Mouse (Mus musculus) MEL (cell line): ENCODE data around the gene Gpatch2l. TPM values are rescaled to one million over a fixed set of nuclear protein-coding genes. Genes with fewer than 3 reads are reported as not detected.

Source experiments
- DNase-seq: peaks from one replicate; pipeline ENCODE4 v3.0.0; 2011; ENCODE audit warnings: low read depth, low spot score
- H3K27ac ChIP-seq: 2 replicates; pipeline ENCODE4 v1.5.1; 2012; ENCODE audit warnings: low read depth, mild to moderate bottlenecking, control low read depth, low read length, moderate library complexity; ENCODE audit not compliant: control insufficient read depth
- H3K27me3 ChIP-seq, 2 experiments: fragments of 150-350 bp in 1 of 2; sonication (generic) in 1 of 2; 2 replicates each; pipeline ENCODE4 v1.6.1; 2012; ENCODE audit warnings: low read length in 2 of 2, mild to moderate bottlenecking in 2 of 2, improper control_type of control experiment in 1 of 2, moderate library complexity in 1 of 2; ENCODE audit not compliant: insufficient read depth in 2 of 2, control insufficient read depth in 1 of 2
- H3K36me3 ChIP-seq, 2 experiments: 2 replicates each; pipeline ENCODE4 v1.6.1; 2012 to 2014; ENCODE audit warnings: low read length in 2 of 2, improper control_type of control experiment in 1 of 2, inconsistent platforms in 1 of 2, mild to moderate bottlenecking in 1 of 2; ENCODE audit not compliant: insufficient read depth in 2 of 2, control insufficient read depth in 1 of 2
- H3K4me1 ChIP-seq, 2 experiments: fragments of 150-350 bp in 1 of 2; sonication (generic) in 1 of 2; 2 replicates each; pipeline ENCODE4 v1.6.1; 2012; ENCODE audit warnings: low read length in 2 of 2, improper control_type of control experiment in 1 of 2, mild to moderate bottlenecking in 1 of 2; ENCODE audit not compliant: insufficient read depth in 2 of 2, control insufficient read depth in 1 of 2
- H3K4me3 ChIP-seq, 2 experiments: fragments of 150-350 bp in 1 of 2; sonication (generic) in 1 of 2; 2 replicates each; pipeline ENCODE4 v1.5.1; 2012; ENCODE audit warnings: low read depth in 2 of 2, low read length in 2 of 2, mild to moderate bottlenecking in 2 of 2, moderate library complexity in 2 of 2, control low read depth in 1 of 2, improper control_type of control experiment in 1 of 2; ENCODE audit not compliant: control insufficient read depth in 1 of 2, insufficient read depth in 1 of 2
- H3K79me2 ChIP-seq: 2 replicates; pipeline ENCODE4 v1.6.1; 2012; ENCODE audit warnings: mild to moderate bottlenecking, low read length, moderate library complexity; ENCODE audit not compliant: control insufficient read depth, poor library complexity, insufficient read depth
- H3K9ac ChIP-seq: 2 replicates; pipeline ENCODE4 v1.6.1; 2012; ENCODE audit warnings: low read depth, mild to moderate bottlenecking, control low read depth, low read length, moderate library complexity; ENCODE audit not compliant: control insufficient read depth, poor library complexity, severe bottlenecking
- H3K9me3 ChIP-seq: fragments of 150-350 bp; sonication (generic); replicated peaks from 2 replicates; pipeline ENCODE4 v1.6.1; 2012; ENCODE audit warnings: mild to moderate bottlenecking, low read length, improper control_type of control experiment, moderate library complexity; ENCODE audit not compliant: insufficient read depth
- CTCF ChIP-seq, 3 experiments: IDR thresholded peaks in 2 of 3; conservative IDR thresholded peaks in 1 of 3; 2 replicates each; pipeline ENCODE4 v1.5.1; 2011 to 2012; ENCODE audit warnings: low read length in 3 of 3, low read depth in 2 of 3, mild to moderate bottlenecking in 2 of 3, improper control_type of control experiment in 1 of 3, inconsistent platforms in 1 of 3, mixed read lengths in 1 of 3, moderate library complexity in 1 of 3; ENCODE audit not compliant: control insufficient read depth in 1 of 3, insufficient read depth in 1 of 3, poor library complexity in 1 of 3, severe bottlenecking in 1 of 3
- ELF1 ChIP-seq: IDR thresholded peaks from 2 replicates; pipeline ENCODE4 v1.6.1; 2014; ENCODE audit warnings: low read depth, mild to moderate bottlenecking, inconsistent platforms, low read length, improper control_type of control experiment, moderate library complexity
- EP300 ChIP-seq, 2 experiments: IDR thresholded peaks; 2 replicates each; pipeline ENCODE4 v1.6.1; 2011; ENCODE audit warnings: improper control_type of control experiment in 2 of 2, low read length in 2 of 2, low read depth in 1 of 2, mild to moderate bottlenecking in 1 of 2
- GATA1 ChIP-seq: IDR thresholded peaks from 2 replicates; pipeline ENCODE4 v1.6.1; 2011; ENCODE audit warnings: low read depth, low read length, improper control_type of control experiment
- HCFC1 ChIP-seq: IDR thresholded peaks from 2 replicates; pipeline ENCODE4 v1.6.1; 2012; ENCODE audit warnings: low read depth, mild to moderate bottlenecking, inconsistent platforms, low read length, improper control_type of control experiment, moderate library complexity
- KAT2A ChIP-seq: conservative IDR thresholded peaks from 2 replicates; pipeline ENCODE4 v1.6.1; 2012; ENCODE audit warnings: low read depth, low read length, improper control_type of control experiment, inconsistent platforms
- MAFK ChIP-seq: IDR thresholded peaks from 2 replicates; pipeline ENCODE4 v1.6.1; 2011; ENCODE audit warnings: low read depth, mild to moderate bottlenecking, low read length, improper control_type of control experiment, borderline replicate concordance
- NELFE ChIP-seq: IDR thresholded peaks from 2 replicates; pipeline ENCODE4 v1.6.1; 2011; ENCODE audit warnings: low read depth, low read length, improper control_type of control experiment
- NRF1 ChIP-seq: IDR thresholded peaks from 2 replicates; pipeline ENCODE4 v1.6.1; 2014; ENCODE audit warnings: low read depth, mild to moderate bottlenecking, inconsistent platforms, low read length, improper control_type of control experiment, moderate library complexity; ENCODE audit not compliant: poor library complexity, insufficient read depth, severe bottlenecking
- SMC3 ChIP-seq: IDR thresholded peaks from 2 replicates; pipeline ENCODE4 v1.6.1; 2011; ENCODE audit warnings: low read depth, low read length, improper control_type of control experiment
- TCF12 ChIP-seq: IDR thresholded peaks from 2 replicates; pipeline ENCODE4 v1.6.1; 2014; ENCODE audit warnings: low read depth, mild to moderate bottlenecking, inconsistent platforms, low read length, improper control_type of control experiment, moderate library complexity
- polyA plus RNA-seq, 2 experiments: library from polyadenylated mRNA; stranded (reverse) in 1 of 2; unstranded in 1 of 2; fragments of >175 nt in 1 of 2; fragments of >200 nt in 1 of 2; gene quantifications; 2 replicates each; pipeline versions ENCODE4 v1.2.1 to v1.2.4; 2012; ENCODE audit warnings: low replicate concordance in 2 of 2, low read depth in 1 of 2; ENCODE audit not compliant: insufficient read length in 2 of 2, insufficient read depth in 1 of 2, missing spikeins in 1 of 2
- total RNA-seq: library from RNA; depleted of rRNA; stranded (reverse); fragments of 300-350 nt; gene quantifications from 2 replicates; pipeline ENCODE4 v1.2.3, GENCODE M21; 2012

Gene Gpatch2l
- total and polyA plus RNA-seq, 3 experiments = 15.5 to 50.5 (median 18.6) TPM

DNA sequence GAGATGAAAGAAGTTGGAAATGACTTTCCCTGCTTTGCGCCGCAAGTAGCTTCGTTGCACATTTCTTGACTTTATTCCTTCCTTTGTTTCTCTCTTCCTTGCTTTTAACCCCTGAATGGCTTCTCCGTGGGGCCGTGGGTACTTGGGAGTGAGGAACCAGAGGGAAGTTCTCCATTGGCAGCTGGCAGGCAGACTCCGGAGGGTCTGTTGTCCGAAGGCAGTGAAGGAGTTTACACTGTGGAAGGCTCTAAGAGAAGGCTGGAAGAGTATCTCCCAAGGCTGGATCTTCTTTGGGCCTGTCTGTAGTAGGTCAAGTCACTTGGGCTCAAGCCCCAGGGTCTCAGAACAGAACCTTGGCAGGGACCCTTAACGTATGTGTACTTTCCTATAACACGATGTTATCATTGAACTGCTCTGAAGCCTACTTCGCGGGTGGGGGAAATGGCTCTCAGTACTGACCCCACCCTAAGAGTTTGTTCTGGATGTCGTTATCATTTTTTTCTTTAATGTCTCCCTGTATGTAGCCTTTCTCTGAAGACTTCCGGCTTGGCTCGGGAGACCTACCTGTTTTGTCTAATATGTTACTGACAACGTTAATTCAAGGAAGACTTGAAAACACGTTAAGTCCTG is 20.5 kb upstream of the Gpatch2l start:
- no peak for DNase-seq
- Histone ChIP-seq H3K27me3 (no peaks in the 10 kb centered on the region), H3K9me3 (no peaks in the 10 kb centered on the region), H3K9ac (no peak overlapping the region), H3K36me3 (no peaks in the 10 kb centered on the region), H3K4me1 (no peaks in the 10 kb centered on the region), H3K79me2 (no peaks in the 10 kb centered on the region), H3K27ac (no peak overlapping the region), H3K4me3 (no peak overlapping the region)
- TF ChIP-seq EP300 (IDR thresholded peaks at IDR 0.05; ENCODE audit: low read depth in 1 of 2, low read length in 2 of 2) = no peak
- TF ChIP-seq TCF12 = no peak
- no peak for TF ChIP-seq NRF1

DNA sequence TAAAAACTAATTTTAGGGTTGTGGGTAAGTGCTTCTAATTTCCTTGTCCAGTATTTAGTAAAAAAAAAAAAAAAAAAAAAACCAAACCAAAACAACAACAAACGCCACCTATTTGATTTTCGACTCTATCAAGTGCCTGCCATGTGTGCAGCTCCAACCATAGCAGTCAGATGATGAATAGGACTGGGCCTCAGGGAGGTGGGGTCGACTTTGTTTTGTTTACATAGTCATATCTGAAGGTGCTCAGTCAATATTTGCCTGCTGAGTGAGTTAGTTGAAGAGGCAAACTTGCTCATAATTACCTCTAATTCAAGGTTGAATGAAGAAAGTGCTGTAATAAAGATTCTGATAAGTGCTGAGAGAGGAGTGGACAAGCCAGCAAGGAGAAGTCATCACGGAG is 7.4 kb upstream of the Gpatch2l start:
- TF ChIP-seq ELF1 = no peak
- TF ChIP-seq TCF12 = no peak
- no peak for TF ChIP-seq GATA1
- no peak for TF ChIP-seq EP300 (IDR thresholded peaks at IDR 0.05; ENCODE audit: low read depth in 1 of 2, low read length in 2 of 2)
- TF ChIP-seq SMC3 = no peak
- no peak for TF ChIP-seq CTCF (IDR thresholded peaks at IDR 0.05 in 2 of 3, conservative IDR thresholded peaks at IDR 0.05 in 1 of 3; ENCODE audit: control insufficient read depth in 1 of 3, insufficient read depth in 1 of 3, low read depth in 2 of 3, low read length in 3 of 3, poor library complexity in 1 of 3, severe bottlenecking in 1 of 3)
- TF ChIP-seq, all 39 proteins: peak for 0
- H3K9me3 ChIP-seq = no peaks in the 10 kb centered on the region
- DNase-seq = no peak
- no peak overlapping the region for H3K27ac ChIP-seq
- peaks cover 3 to 5% of the 10 kb centered on the region in 2 experiments; a peak in 3 of 4 replicates for H3K27me3 ChIP-seq
- no peak overlapping the region for H3K4me3 ChIP-seq
- H3K36me3 ChIP-seq = no peaks in the 10 kb centered on the region
- no peaks in the 10 kb centered on the region for H3K79me2 ChIP-seq
- H3K4me1 ChIP-seq = no peaks in the 10 kb centered on the region
- H3K9ac ChIP-seq = no peak overlapping the region

DNA sequence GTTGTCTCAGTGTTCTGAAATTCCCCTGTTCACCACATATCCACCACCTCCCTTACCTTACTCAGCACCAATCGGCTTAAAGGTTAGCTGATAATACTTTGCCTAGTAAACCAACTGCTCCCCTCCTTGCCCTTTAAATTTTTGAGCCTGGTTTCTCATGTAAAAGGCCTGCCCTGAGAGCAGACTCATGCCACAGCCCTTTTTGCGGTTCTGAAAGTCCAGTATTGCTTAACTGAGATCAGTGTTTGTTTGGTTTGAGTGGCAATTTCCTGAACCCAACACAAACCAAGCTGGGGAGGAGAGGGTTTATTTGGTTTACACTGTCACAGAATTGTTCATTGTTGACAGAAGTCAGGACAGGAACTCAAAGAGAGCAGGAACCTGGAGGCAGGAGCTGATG is 2.9 kb upstream of the Gpatch2l start:
- Histone ChIP-seq H3K4me1 (peaks cover 2 to 4% of the 10 kb centered on the region in 2 experiments; a peak in 3 of 4 replicates), H3K9me3 (no peaks in the 10 kb centered on the region), H3K4me3 (no peak overlapping the region), H3K27ac (no peak overlapping the region), H3K27me3 (peaks cover 0 to 5% of the 10 kb centered on the region in 2 experiments; a peak in 2 of 4 replicates), H3K36me3 (peaks cover 0 to 14% of the 10 kb centered on the region in 2 experiments; a peak in 3 of 4 replicates), H3K9ac (no peak overlapping the region), H3K79me2 (peaks cover 15% of the 10 kb centered on the region)
- no peak for TF ChIP-seq KAT2A
- no peak for TF ChIP-seq NELFE
- TF ChIP-seq CTCF (IDR thresholded peaks at IDR 0.05 in 2 of 3, conservative IDR thresholded peaks at IDR 0.05 in 1 of 3; ENCODE audit: control insufficient read depth in 1 of 3, insufficient read depth in 1 of 3, low read depth in 2 of 3, low read length in 3 of 3, poor library complexity in 1 of 3, severe bottlenecking in 1 of 3) = no peak
- no peak for TF ChIP-seq HCFC1
- no peak for TF ChIP-seq MAFK
- no peak for DNase-seq
